Mouse (Mus musculus) ES-E14 (cell line): ENCODE data around the gene Atp6v0e2.

Experiments
- CHD2 ChIP-seq: IDR thresholded peaks from 2 replicates; pipeline ENCODE4 v1.6.1; 2014; ENCODE audit warnings: mild to moderate bottlenecking, low read depth, low read length, inconsistent platforms
- HCFC1 ChIP-seq: IDR thresholded peaks from 2 replicates; pipeline ENCODE4 v1.6.1; 2012; ENCODE audit warnings: low read length, inconsistent platforms, borderline replicate concordance; ENCODE audit not compliant: insufficient read depth
- MAFK ChIP-seq: IDR thresholded peaks from 2 replicates; pipeline ENCODE4 v1.6.1; 2014; ENCODE audit warnings: mild to moderate bottlenecking, low read depth, low read length, inconsistent platforms; ENCODE audit not compliant: insufficient read depth
- ZC3H11A ChIP-seq: IDR thresholded peaks from 2 replicates; pipeline ENCODE4 v1.6.1; 2012; ENCODE audit warnings: low read depth, mild to moderate bottlenecking, inconsistent platforms, low read length, borderline replicate concordance
- ZNF384 ChIP-seq: IDR thresholded peaks from 2 replicates; pipeline ENCODE4 v1.6.1; 2012; ENCODE audit warnings: low read depth, low read length, inconsistent platforms

GRCm38 (mm10) chr6:48487747-48488725 is 49.4 kb upstream of the Atp6v0e2 start:
- TF ChIP-seq CHD2 (no peak), ZC3H11A (no peak), HCFC1 (no peak), ZNF384 (no peak), MAFK (no peak)
